Mouse (Mus musculus) 3T3-L1 (cell line): ENCODE measurements around the gene Ltbp4.

Source experiments
- DNase-seq: peaks from one replicate; pipeline ENCODE4 v3.0.0-alpha.2; 2015; ENCODE audit warnings: low read depth, low spot score

The Ltbp4 gene

GRCm38 (mm10) chr7:27298816-27299215 lies 38.7 kb downstream of the Ltbp4 start:
- DNase-seq: no peak

GRCm38 (mm10) chr7:27298033-27298610 lies 39.4 kb downstream of the Ltbp4 start:
- no peak for DNase-seq

GRCm38 (mm10) chr7:27296518-27296917 lies 41.0 kb downstream of the Ltbp4 start:
- DNase-seq: no peak

GRCm38 (mm10) chr7:27295956-27296355 lies 41.5 kb downstream of the Ltbp4 start:
- peak; percentile 58 for DNase-seq

- DNase-seq: peak; percentile 70
Observed at GRCm38 (mm10) chr7:27291795-27292466, 45.6 kb downstream of the Ltbp4 start.

GRCm38 (mm10) chr7:27290555-27290954 lies 46.9 kb downstream of the Ltbp4 start:
- no peak for DNase-seq

- DNase-seq: no peak
Observed at GRCm38 (mm10) chr7:27288732-27289131, 48.8 kb downstream of the Ltbp4 start.

- DNase-seq: peak; percentile 68
Observed at GRCm38 (mm10) chr7:27285698-27286066, 51.8 kb downstream of the Ltbp4 start.

- DNase-seq: no peak
Observed at GRCm38 (mm10) chr7:27284865-27285697, 52.4 kb downstream of the Ltbp4 start.

GRCm38 (mm10) chr7:27282225-27282624 lies 55.3 kb downstream of the Ltbp4 start:
- DNase-seq: no peak

GRCm38 (mm10) chr7:27281717-27282116 lies 55.8 kb downstream of the Ltbp4 start:
- no peak for DNase-seq

GRCm38 (mm10) chr7:27277191-27277590 lies 60.3 kb downstream of the Ltbp4 start:
- DNase-seq: peak; percentile 46

- DNase-seq: no peak
Observed at GRCm38 (mm10) chr7:27276021-27276420, 61.5 kb downstream of the Ltbp4 start.

- no peak for DNase-seq
Observed at GRCm38 (mm10) chr7:27274916-27275315, 62.6 kb downstream of the Ltbp4 start.

GRCm38 (mm10) chr7:27273739-27274351 lies 63.6 kb downstream of the Ltbp4 start:
- peak; percentile 26 for DNase-seq

- no peak for DNase-seq
Observed at GRCm38 (mm10) chr7:27271423-27271822, 66.1 kb downstream of the Ltbp4 start.

- no peak for DNase-seq
Observed at GRCm38 (mm10) chr7:27266515-27267128, 70.9 kb downstream of the Ltbp4 start.

GRCm38 (mm10) chr7:27264761-27265160 lies 72.7 kb downstream of the Ltbp4 start:
- DNase-seq: no peak

GRCm38 (mm10) chr7:27261888-27262287 lies 75.6 kb downstream of the Ltbp4 start:
- DNase-seq: no peak

- DNase-seq: no peak
Observed at GRCm38 (mm10) chr7:27260856-27261255, 76.6 kb downstream of the Ltbp4 start.

- DNase-seq: peak; percentile 56
Observed at GRCm38 (mm10) chr7:27259771-27260170, 77.7 kb downstream of the Ltbp4 start.

GRCm38 (mm10) chr7:27259271-27259721 lies 78.2 kb downstream of the Ltbp4 start:
- peak; percentile 44 for DNase-seq
